Mouse (Mus musculus): Measurements from ENCODE around the gene Cxcr5.

DNA sequence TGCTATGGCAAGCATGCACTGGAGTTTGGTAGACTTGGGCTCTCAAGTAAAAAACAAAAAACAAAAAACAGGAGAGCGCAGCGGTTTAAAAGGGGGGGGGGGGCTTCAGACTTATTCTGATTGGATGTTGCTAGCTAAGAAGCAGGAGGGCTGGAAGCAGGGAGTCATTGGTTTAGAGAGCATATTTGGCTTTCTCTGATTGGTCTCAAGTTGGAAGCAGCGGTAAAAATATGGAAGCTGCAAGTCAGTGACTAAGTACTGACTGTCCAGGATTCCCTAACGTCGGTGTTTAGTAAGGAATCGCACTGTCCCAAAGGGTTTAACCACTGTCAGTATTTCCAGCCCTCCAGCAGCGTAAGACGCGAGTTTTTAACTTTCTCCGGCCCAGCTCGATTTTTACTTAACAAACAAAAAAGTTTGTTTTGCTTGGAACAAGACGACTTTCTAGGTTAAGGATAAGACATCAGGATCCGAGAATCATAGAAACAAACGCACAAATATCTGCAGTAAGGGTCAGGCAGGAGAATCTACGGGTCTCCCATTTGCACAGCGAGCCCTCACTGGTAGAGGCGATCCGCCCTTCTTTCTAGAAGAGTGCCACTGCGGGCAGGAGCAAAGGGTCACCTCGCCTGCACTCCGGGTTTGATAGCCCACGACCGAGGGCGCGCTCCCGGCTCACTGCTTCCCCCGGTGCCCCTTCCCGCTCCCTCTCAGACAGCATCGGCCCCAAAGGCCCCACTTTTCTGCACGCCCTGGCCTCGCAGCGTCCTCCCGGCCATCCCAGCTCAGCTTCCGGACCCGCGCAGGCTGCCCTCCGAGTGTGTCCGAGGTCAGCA lies 42.0 kb upstream of the Cxcr5 start:
- TF ChIP-seq GATA1 (IDR thresholded peaks at IDR 0.05; ENCODE audit: low read length) (no peak), TAL1 (IDR thresholded peaks at IDR 0.05; ENCODE audit: low read length) (no peak)
